8 mouse cellular contexts compared by ENCODE assay signal in genomic region chrX:9200380-9200917, GRCm38 (mm10). TPM values are rescaled to one million over a fixed set of nuclear protein-coding genes. Genes with fewer than 3 reads are reported as not detected.
A peak's percentile ranks its signal among the peaks of the same experiment; 100 is the strongest.
DNase-seq lines count a peak whose midpoint lies in the region; ATAC-seq and TF ChIP-seq lines count a peak whose summit lies in the region.

No protein-coding gene starts in this region.

- H3K36me3 ChIP-seq in kidney, adult 2 months (ENCODE audit: control insufficient read depth, insufficient read depth, low read length) = no peaks in the 10 kb centered on the region
- H3K36me3 ChIP-seq in lung, embryonic 15.5 days = no peaks in the 10 kb centered on the region

- no peaks in the 10 kb centered on the region for H3K9me3 ChIP-seq in lung, embryonic 15.5 days

- 0% methylated on average over 30 of the region's 72 CpGs for WGBS in kidney, adult 2 months
- 16% methylated on average over 51 of the region's 72 CpGs for WGBS in lung, embryonic 15.5 days

- no peak for TF ChIP-seq POLR2A in kidney, adult 2 months (IDR thresholded peaks at IDR 0.05; ENCODE audit: low read depth, low read length)

- no peaks in the 10 kb centered on the region for H3K27me3 ChIP-seq in kidney, adult 2 months (replicated peaks; ENCODE audit: control insufficient read depth, insufficient read depth, low read length)
- H3K27me3 ChIP-seq in lung, embryonic 15.5 days = peaks cover 7% of the 10 kb centered on the region; the same call in 1 of the 2 replicates

- DNase-seq in right cerebral cortex, postnatal 14 days = peak; percentile 33
- DNase-seq in right cerebral cortex, postnatal 36 days (ENCODE audit: low spot score in 2 of 2) = no peak
- peak; percentile 59 to 67 for DNase-seq in cerebellum, postnatal 14 days
- DNase-seq in kidney, adult 2 months = peak; percentile 56
- peak; percentile 30 for DNase-seq in ovary, postnatal 14 days (ENCODE audit: low spot score)

- 0 out of 2 replicates have a peak, but pooled peaks cover 3% of the 10 kb centered on the region for H3K4me1 ChIP-seq in kidney, adult 2 months (ENCODE audit: control insufficient read depth, insufficient read depth, low read length)
- no peaks in the 10 kb centered on the region for H3K4me1 ChIP-seq in lung, embryonic 15.5 days

- peak overlapping the region; percentile 74 for H3K4me2 ChIP-seq in lung, embryonic 15.5 days

- peak overlapping the region; percentile 32 for H3K9ac ChIP-seq in lung, embryonic 15.5 days

- H3K27ac ChIP-seq in kidney, adult 2 months (ENCODE audit: insufficient read depth, low read depth, low read length) = peak overlapping the region; percentile 43; the same call in 1 of the 2 replicates
- H3K27ac ChIP-seq in lung, embryonic 15.5 days = no peak overlapping the region

- peak overlapping the region; percentile 59 for H3K4me3 ChIP-seq in kidney, adult 2 months (ENCODE audit: insufficient read depth, low read depth, low read length)
- peak overlapping the region; percentile 44 for H3K4me3 ChIP-seq in lung, embryonic 15.5 days

- 0 out of 2 replicates have a peak, but pooled peaks have one; percentile 18 for TF ChIP-seq CTCF in kidney, adult 2 months (conservative IDR thresholded peaks at IDR 0.05; ENCODE audit: insufficient read depth, insufficient read length, low read depth, low read length)

- peak; percentile 68 for ATAC-seq in granulocyte monocyte progenitor cell, adult 5-6 weeks (replicated peaks; ENCODE audit: poor library complexity, severe bottlenecking)
- peak; percentile 52 for ATAC-seq in lung, embryonic 15.5 days (ENCODE audit: borderline replicate concordance, extremely low read depth, low FRiP score, low TSS enrichment)
- ATAC-seq in frontal cortex, adult (ENCODE audit: low TSS enrichment) = no peak

RNA-seq across cellular contexts. Expression of gene Lancl3, which starts 0.7 kb away (rescaled TPM):
- not detected in 2 replicates for total RNA-seq in granulocyte monocyte progenitor cell, adult 5-6 weeks (2014; fragmentation: Nextera tagmentation)
- not detected in 2 replicates for total RNA-seq in granulocyte monocyte progenitor cell, adult 5-6 weeks (2017)
- polyA plus RNA-seq in kidney, adult 2 months (2012; rRNA removed) = 0.50 and 0.72 TPM in 2 replicates
- polyA plus RNA-seq in lung, embryonic 15.5 days (2015; fragmentation: Nextera tagmentation; extraction: Ambion mirVana) = 1.1 and 1.2 TPM in 2 replicates

RNA-seq across cellular contexts. Expression of gene Gm14862, which starts 56.2 kb away (rescaled TPM):
- not detected in 2 replicates for total RNA-seq in granulocyte monocyte progenitor cell, adult 5-6 weeks (2014; fragmentation: Nextera tagmentation)
- total RNA-seq in granulocyte monocyte progenitor cell, adult 5-6 weeks (2017) = not detected in 2 replicates
- not detected in 2 replicates for polyA plus RNA-seq in kidney, adult 2 months (2012; rRNA removed)
- not detected in 2 replicates for polyA plus RNA-seq in lung, embryonic 15.5 days (2015; fragmentation: Nextera tagmentation; extraction: Ambion mirVana)

Comparison
In these comparisons a context has a peak if more than half of its experiments do, and no peak if none do; other contexts are left out.
1. DNase-seq: peak in right cerebral cortex, postnatal 14 days (single experiment), cerebellum, postnatal 14 days (2 of 2), kidney, adult 2 months (single experiment) and ovary, postnatal 14 days (single experiment); none in right cerebral cortex, postnatal 36 days (0 of 2).